Mouse (Mus musculus) effector memory CD4-positive, alpha-beta T cell, adult 7 months (primary cell): ENCODE data around the gene Wdr60. TPM values are rescaled to one million over a fixed set of nuclear protein-coding genes. Genes with fewer than 3 reads are reported as not detected.

Experiments used
- polyA plus RNA-seq: library from polyadenylated mRNA; unstranded; fragments of 100-300 nt; shearing (Covaris generic); gene quantifications from one replicate; pipeline ENCODE4 v1.2.1, GENCODE M21; 2017

Wdr60 gene
- polyA plus RNA-seq, result 0.41 TPM

DNA sequence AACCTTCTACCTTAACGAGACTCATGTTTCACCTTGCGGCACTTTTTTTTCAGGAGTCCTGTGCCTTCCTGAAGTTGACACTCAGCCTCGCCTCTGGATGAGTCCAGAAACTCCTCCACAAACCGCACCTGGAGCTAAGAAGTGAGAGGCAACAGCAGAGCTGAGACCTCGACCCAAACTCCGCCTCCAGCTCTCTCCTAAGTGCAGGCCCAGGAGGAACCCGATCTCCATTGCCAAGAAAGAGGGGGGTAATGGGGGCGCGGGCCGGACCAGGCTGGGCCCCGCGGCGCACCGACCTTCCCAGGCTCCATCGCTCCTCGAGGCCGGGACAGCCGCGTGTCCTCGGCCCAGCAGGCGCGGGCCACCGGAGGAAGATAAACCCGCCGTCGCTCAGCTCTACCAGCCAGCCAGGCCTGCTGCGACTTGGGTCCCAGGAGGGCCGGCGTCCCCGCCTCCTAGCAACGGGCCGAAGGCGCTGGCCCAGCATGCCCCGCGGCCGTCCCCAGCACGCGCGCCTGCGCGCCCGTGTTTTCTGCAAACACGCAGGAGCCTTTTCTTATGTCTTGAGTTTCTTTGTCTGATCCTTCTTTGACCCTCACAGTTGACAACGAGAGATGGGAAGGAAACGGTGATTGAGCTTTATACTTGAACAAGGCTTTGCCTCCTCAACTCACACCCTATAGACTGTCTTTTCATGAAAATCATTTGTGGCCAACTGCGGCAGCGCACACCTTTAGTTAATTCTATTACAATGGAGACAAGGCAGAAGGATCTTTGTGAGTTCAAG, at the start of gene Wdr60:
TSS of gene Wdr60 (minus strand) at position 468 of the 787 bp plus-strand sequence.

DNA sequence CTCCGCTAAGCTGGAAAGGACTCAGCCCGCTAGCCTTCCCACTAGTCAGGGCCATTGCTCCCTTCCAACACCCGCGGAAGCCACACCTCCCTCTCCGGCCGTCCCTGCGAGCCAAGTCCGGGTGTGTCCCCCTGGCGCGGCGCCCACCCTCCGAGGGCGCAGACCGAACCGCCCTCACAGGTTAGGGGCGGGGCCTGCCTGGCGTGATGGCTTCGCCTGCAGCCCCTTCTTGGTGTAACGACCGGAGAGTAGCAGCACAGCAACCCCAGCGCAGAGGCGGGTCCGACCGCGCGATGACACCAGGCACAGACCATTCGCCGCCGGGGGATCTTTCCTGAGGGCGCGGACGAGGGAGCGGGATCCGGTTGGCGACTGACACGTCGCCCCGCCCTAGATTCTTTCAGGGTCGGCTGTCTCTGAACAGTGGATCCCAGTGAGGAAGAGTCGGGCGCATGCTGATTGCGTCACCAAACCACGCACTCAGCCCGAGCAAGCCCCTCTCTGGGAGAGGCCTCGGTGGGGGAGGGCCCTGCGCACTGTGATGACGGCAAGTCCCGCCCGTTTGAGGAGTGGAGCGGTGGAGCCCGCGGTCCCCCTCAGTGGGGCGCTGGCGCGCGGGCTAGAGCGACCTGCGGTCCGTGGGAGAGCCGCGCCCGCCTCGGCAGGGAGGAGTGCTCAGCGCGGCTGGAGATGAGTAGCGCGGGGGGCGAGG, 18.0 kb upstream of the Wdr60 start, which contains the start of gene Esyt2:
TSS of gene Esyt2 (plus strand) at position 544 of the 712 bp plus-strand sequence.

DNA sequence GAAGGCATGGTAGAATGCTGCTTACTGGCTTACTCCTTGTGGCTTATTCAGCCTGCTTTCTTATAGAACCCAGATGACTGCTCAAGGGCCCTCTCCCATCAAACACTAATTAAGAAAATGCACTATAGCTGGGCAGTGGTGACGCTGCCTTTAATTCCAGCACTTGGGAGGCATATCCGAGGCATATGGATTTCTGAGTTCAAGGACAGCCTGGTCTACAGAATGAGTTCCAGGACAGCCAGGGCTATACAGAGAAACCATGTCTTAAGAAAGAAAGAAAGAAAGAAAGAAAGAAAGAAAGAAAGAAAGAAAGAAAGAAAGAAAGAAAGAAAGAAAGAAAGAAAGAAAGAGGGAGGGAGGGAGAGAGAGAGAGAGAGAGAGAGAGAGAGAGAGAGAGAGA, 12.3 kb upstream of the Wdr60 start, which contains the start of gene Gm11027:
TSS of gene Gm11027 (plus strand) at position 301 of the 400 bp plus-strand sequence.

Other genes with a start within 250 kb of the Wdr60 start
- gene Zfp386, start 215.3 kb downstream of the Wdr60 start, polyA plus RNA-seq, result 22.4 TPM
- not detected for gene Vipr2, start 185.3 kb downstream of the Wdr60 start, polyA plus RNA-seq
- gene Gm11027, start 12.4 kb upstream of the Wdr60 start, polyA plus RNA-seq, result not detected
- 210 TPM for gene Esyt2, start 18.2 kb upstream of the Wdr60 start, polyA plus RNA-seq
- gene Ncapg2, start 142.4 kb upstream of the Wdr60 start, polyA plus RNA-seq, result 2.9 TPM
- 0.28 TPM for gene Ptprn2, start 222.7 kb upstream of the Wdr60 start, polyA plus RNA-seq